Mouse (Mus musculus): ENCODE results near the gene Slc25a45. TPM values are rescaled to one million over a fixed set of nuclear protein-coding genes. Genes with fewer than 3 reads are reported as not detected.

Gene Slc25a45
- polyA plus RNA-seq, 1 experiment from 2014 or later: 4.0 TPM

GRCm38 (mm10) chr19:5863776-5864175 lies 13.8 kb upstream of the Slc25a45 start:
- H3K27ac ChIP-seq (ENCODE audit: low read depth, low read length): no peak overlapping the region
- no peaks in the 10 kb centered on the region for H3K9me3 ChIP-seq (ENCODE audit: control insufficient read depth)
- no peak for TF ChIP-seq CTCF (IDR thresholded peaks at IDR 0.05; ENCODE audit: low read depth)
- H3K9ac ChIP-seq (ENCODE audit: low read depth, low read length): no peak overlapping the region
- no peaks in the 10 kb centered on the region for H3K27me3 ChIP-seq (replicated peaks; ENCODE audit: control insufficient read depth, insufficient read depth, low read length)
- peaks cover 67% of the 10 kb centered on the region for H3K36me3 ChIP-seq (ENCODE audit: control insufficient read depth, insufficient read depth)
- H3K4me3 ChIP-seq (ENCODE audit: low read depth, low read length): no peak overlapping the region
- 97% methylated on average over 5 of the region's 5 CpGs for WGBS
- ATAC-seq: no peak
- no peaks in the 10 kb centered on the region for H3K4me1 ChIP-seq (replicated peaks; ENCODE audit: control insufficient read depth, insufficient read depth, low read length)
- no peak overlapping the region for H3K4me2 ChIP-seq (replicated peaks; ENCODE audit: low read depth)

- no peak overlapping the region for H3K27ac ChIP-seq (ENCODE audit: low read depth, low read length)
- no peak overlapping the region for H3K4me3 ChIP-seq (ENCODE audit: low read depth, low read length)
- H3K9ac ChIP-seq (ENCODE audit: low read depth, low read length): no peak overlapping the region
- no peaks in the 10 kb centered on the region for H3K4me1 ChIP-seq (replicated peaks; ENCODE audit: control insufficient read depth, insufficient read depth, low read length)
- no peak for ATAC-seq
- no peak for TF ChIP-seq CTCF (IDR thresholded peaks at IDR 0.05; ENCODE audit: low read depth)
- peaks cover 67% of the 10 kb centered on the region for H3K36me3 ChIP-seq (ENCODE audit: control insufficient read depth, insufficient read depth)
- H3K4me2 ChIP-seq (replicated peaks; ENCODE audit: low read depth): no peak overlapping the region
- no peaks in the 10 kb centered on the region for H3K9me3 ChIP-seq (ENCODE audit: control insufficient read depth)
- H3K27me3 ChIP-seq (replicated peaks; ENCODE audit: control insufficient read depth, insufficient read depth, low read length): no peaks in the 10 kb centered on the region
- WGBS: 91% methylated on average over 20 of the region's 20 CpGs
These were observed 12.8 kb upstream of the Slc25a45 start for GRCm38 (mm10) chr19:5864710-5865398.

GRCm38 (mm10) chr19:5868096-5868495 lies 9.5 kb upstream of the Slc25a45 start:
- Histone ChIP-seq H3K36me3 (ENCODE audit: control insufficient read depth, insufficient read depth) (peaks cover 52% of the 10 kb centered on the region), H3K9me3 (ENCODE audit: control insufficient read depth) (no peaks in the 10 kb centered on the region), H3K27me3 (replicated peaks; ENCODE audit: control insufficient read depth, insufficient read depth, low read length) (no peaks in the 10 kb centered on the region), H3K27ac (ENCODE audit: low read depth, low read length) (0 out of 2 replicates have a peak overlapping the region, but pooled peaks have one; percentile 28), H3K4me3 (ENCODE audit: low read depth, low read length) (no peak overlapping the region), H3K4me1 (replicated peaks; ENCODE audit: control insufficient read depth, insufficient read depth, low read length) (no peaks in the 10 kb centered on the region), H3K9ac (ENCODE audit: low read depth, low read length) (no peak overlapping the region), H3K4me2 (replicated peaks; ENCODE audit: low read depth) (no peak overlapping the region)
- no peak for TF ChIP-seq CTCF (IDR thresholded peaks at IDR 0.05; ENCODE audit: low read depth)
- peak; percentile 63 for ATAC-seq
- WGBS: 48% methylated on average over 6 of the region's 6 CpGs

- Histone ChIP-seq H3K9me3 (ENCODE audit: control insufficient read depth) (no peaks in the 10 kb centered on the region), H3K27ac (ENCODE audit: low read depth, low read length) (no peak overlapping the region), H3K9ac (ENCODE audit: low read depth, low read length) (no peak overlapping the region), H3K36me3 (ENCODE audit: control insufficient read depth, insufficient read depth) (peaks cover 26% of the 10 kb centered on the region; the same call in 1 of the 2 replicates), H3K4me3 (ENCODE audit: low read depth, low read length) (no peak overlapping the region), H3K4me1 (replicated peaks; ENCODE audit: control insufficient read depth, insufficient read depth, low read length) (0 out of 2 replicates have a peak, but pooled peaks cover 2% of the 10 kb centered on the region), H3K27me3 (replicated peaks; ENCODE audit: control insufficient read depth, insufficient read depth, low read length) (no peaks in the 10 kb centered on the region), H3K4me2 (replicated peaks; ENCODE audit: low read depth) (peak overlapping the region; percentile 4; the same call in 1 of the 2 replicates)
- 43% methylated on average over 5 of the region's 7 CpGs for WGBS
- TF ChIP-seq CTCF (IDR thresholded peaks at IDR 0.05; ENCODE audit: low read depth): no peak
- no peak for ATAC-seq
These were observed 6.3 kb upstream of the Slc25a45 start for GRCm38 (mm10) chr19:5871273-5871672.

- no peak overlapping the region for H3K9ac ChIP-seq (ENCODE audit: low read depth, low read length)
- 48% methylated on average over 6 of the region's 6 CpGs for WGBS
These were observed 5.9 kb upstream of the Slc25a45 start for GRCm38 (mm10) chr19:5871683-5872082.

GRCm38 (mm10) chr19:5872528-5872927 lies 5.1 kb upstream of the Slc25a45 start:
- Histone ChIP-seq H3K9me3 (ENCODE audit: control insufficient read depth) (no peaks in the 10 kb centered on the region), H3K27me3 (replicated peaks; ENCODE audit: control insufficient read depth, insufficient read depth, low read length) (no peaks in the 10 kb centered on the region), H3K27ac (ENCODE audit: low read depth, low read length) (no peak overlapping the region), H3K4me2 (replicated peaks; ENCODE audit: low read depth) (no peak overlapping the region), H3K4me3 (ENCODE audit: low read depth, low read length) (no peak overlapping the region), H3K4me1 (replicated peaks; ENCODE audit: control insufficient read depth, insufficient read depth, low read length) (0 out of 2 replicates have a peak, but pooled peaks cover 2% of the 10 kb centered on the region), H3K36me3 (ENCODE audit: control insufficient read depth, insufficient read depth) (peaks cover 19% of the 10 kb centered on the region; the same call in 1 of the 2 replicates), H3K9ac (ENCODE audit: low read depth, low read length) (no peak overlapping the region)
- TF ChIP-seq CTCF (IDR thresholded peaks at IDR 0.05; ENCODE audit: low read depth): no peak
- ATAC-seq: no peak
- WGBS: 74% methylated on average over 4 of the region's 4 CpGs

More at GRCm38 (mm10) chr19:5871683-5872082, 5.9 kb upstream of the Slc25a45 start:
- Histone ChIP-seq H3K4me3 (ENCODE audit: low read depth, low read length) (no peak overlapping the region), H3K9me3 (ENCODE audit: control insufficient read depth) (no peaks in the 10 kb centered on the region), H3K4me2 (replicated peaks; ENCODE audit: low read depth) (peak overlapping the region; percentile 4; the same call in 1 of the 2 replicates), H3K4me1 (replicated peaks; ENCODE audit: control insufficient read depth, insufficient read depth, low read length) (0 out of 2 replicates have a peak, but pooled peaks cover 2% of the 10 kb centered on the region), H3K27me3 (replicated peaks; ENCODE audit: control insufficient read depth, insufficient read depth, low read length) (no peaks in the 10 kb centered on the region), H3K27ac (ENCODE audit: low read depth, low read length) (no peak overlapping the region), H3K36me3 (ENCODE audit: control insufficient read depth, insufficient read depth) (peaks cover 26% of the 10 kb centered on the region; the same call in 1 of the 2 replicates)
- no peak for TF ChIP-seq CTCF (IDR thresholded peaks at IDR 0.05; ENCODE audit: low read depth)
- no peak for ATAC-seq
